Mouse (Mus musculus) intestine, embryonic 15.5 days (tissue): ENCODE data around the gene Col6a5. TPM values are rescaled to one million over a fixed set of nuclear protein-coding genes. Genes with fewer than 3 reads are reported as not detected.

Experiments used
- ATAC-seq: fragments of 200-750 bp; cut with Nextera tagmentation; 2 replicates; pipeline ENCODE4 v1.8.0; 2017; ENCODE audit warnings: moderate TSS enrichment, moderate library complexity
- H3K27ac ChIP-seq: fragments of 300-500 bp; sonication (generic); 2 replicates; pipeline ENCODE4 v1.5.1; 2015; ENCODE audit warnings: mild to moderate bottlenecking, inconsistent platforms
- H3K27me3 ChIP-seq: fragments of 300-500 bp; sonication (generic); replicated peaks from 2 replicates; pipeline ENCODE4 v1.6.1; 2015; ENCODE audit warnings: inconsistent platforms
- H3K36me3 ChIP-seq: fragments of 300-500 bp; sonication (generic); 2 replicates; pipeline ENCODE4 v1.6.1; 2015; ENCODE audit warnings: inconsistent platforms
- H3K4me1 ChIP-seq: fragments of 300-500 bp; sonication (generic); replicated peaks from 2 replicates; pipeline ENCODE4 v1.6.1; 2015; ENCODE audit warnings: inconsistent platforms
- H3K4me2 ChIP-seq: fragments of 300-500 bp; sonication (generic); replicated peaks from 2 replicates; pipeline ENCODE4 v1.6.1; 2015; ENCODE audit warnings: mild to moderate bottlenecking, inconsistent platforms
- H3K4me3 ChIP-seq: fragments of 300-500 bp; sonication (generic); replicated peaks from 2 replicates; pipeline ENCODE4 v1.5.1; 2015; ENCODE audit warnings: inconsistent platforms
- H3K9ac ChIP-seq: fragments of 300-500 bp; sonication (generic); 2 replicates; pipeline ENCODE4 v1.6.1; 2015; ENCODE audit warnings: inconsistent platforms
- H3K9me3 ChIP-seq: fragments of 300-500 bp; sonication (generic); 2 replicates; pipeline ENCODE4 v1.6.1; 2016; ENCODE audit warnings: inconsistent platforms
- WGBS: fragments of 180-500 bp; shearing (Covaris S2); methylation state at CpG from one replicate; pipeline ENCODE4 v1.1.7; 2015; 5-methylcytosine and 5-hydroxymethylcytosine counted together
- polyA plus RNA-seq: library from polyadenylated mRNA; unstranded; fragments of >200 nt; fragmentation: Nextera tagmentation; extraction: Ambion mirVana; gene quantifications from 2 replicates; pipeline ENCODE4 v1.2.1, GENCODE M21; 2015

The Col6a5 gene
- polyA plus RNA-seq, 1 experiment from 2014 or later = 0.98 TPM

DNA sequence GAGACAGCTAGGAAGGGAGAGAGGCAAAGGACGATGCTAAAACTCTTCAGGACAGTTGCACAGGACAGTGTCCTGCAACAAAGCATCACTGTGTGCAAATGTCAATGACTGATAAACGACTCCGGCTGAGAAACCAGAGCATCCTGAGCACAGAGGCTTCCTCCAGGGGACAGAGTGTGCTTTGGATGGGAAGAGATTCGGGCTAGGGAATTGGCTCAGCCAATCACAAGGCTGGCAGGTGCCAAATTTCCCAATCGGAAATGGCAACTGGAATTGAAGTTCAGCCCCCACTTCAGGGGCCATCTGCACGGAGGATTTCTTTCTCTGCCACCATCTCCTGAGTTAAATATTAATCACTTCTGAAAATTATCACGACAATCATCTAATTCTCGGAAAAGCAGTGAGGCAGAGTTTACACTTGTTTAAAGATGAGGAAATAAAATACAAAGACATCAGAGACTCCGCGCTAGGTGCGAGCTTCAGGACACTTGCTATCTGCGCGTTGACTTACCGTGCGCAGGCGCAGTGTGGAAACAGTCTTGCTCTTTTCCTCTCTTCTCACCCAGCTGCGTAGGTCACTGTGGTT lies 151.4 kb downstream of the Col6a5 start:
- Histone ChIP-seq H3K4me1 (no peaks in the 10 kb centered on the region), H3K36me3 (no peaks in the 10 kb centered on the region), H3K27ac (no peak overlapping the region), H3K4me2 (no peak overlapping the region), H3K27me3 (no peaks in the 10 kb centered on the region), H3K4me3 (no peak overlapping the region), H3K9ac (no peak overlapping the region), H3K9me3 (no peaks in the 10 kb centered on the region)
- 71% methylated on average over 17 of the region's 17 CpGs for WGBS
- ATAC-seq = no peak

Other genes starting within 250 kb of the Col6a5 start
- gene Col6a6, start 132.5 kb downstream of the Col6a5 start, polyA plus RNA-seq = 1.2 and 1.3 TPM in 2 replicates
- 66.7 and 76.7 TPM in 2 replicates for gene Col6a4, start 136.1 kb upstream of the Col6a5 start, polyA plus RNA-seq
- 3.4 and 4.3 TPM in 2 replicates for gene Glyctk, start 197.5 kb upstream of the Col6a5 start, polyA plus RNA-seq
- 16.5 and 19.0 TPM in 2 replicates for gene Wdr82, start 210.3 kb upstream of the Col6a5 start, polyA plus RNA-seq
- gene Ppm1m, start 239.1 kb upstream of the Col6a5 start, polyA plus RNA-seq = 30.4 and 31.7 TPM in 2 replicates
- 51.5 and 52.5 TPM in 2 replicates for gene Twf2, start 242.5 kb upstream of the Col6a5 start, polyA plus RNA-seq